Mouse (Mus musculus) left cerebral cortex, postnatal 4 days (tissue): ENCODE results near the gene Slc39a7. TPM values are rescaled to one million over a fixed set of nuclear protein-coding genes. Genes with fewer than 3 reads are reported as not detected.
A peak's percentile ranks its signal among the peaks of the same experiment; 100 is the strongest.

ENCODE experiments used
- DNase-seq: peaks from one replicate; pipeline ENCODE4 v3.0.0-alpha.2; 2022
- intact Hi-C: fragments of 180-260 bp; cut with DNase I; formaldehyde crosslinking; loops from one replicate; pipeline ENCODE4 v1.15.1; 2025
- total RNA-seq, 2 experiments: library from RNA; stranded (reverse); gene quantifications; 2 replicates each; pipeline ENCODE4 v1.2.3; 2021

Gene Slc39a7
- total RNA-seq, 2 experiments from 2014 or later, result 96.3 to 98.7 TPM

DNA sequence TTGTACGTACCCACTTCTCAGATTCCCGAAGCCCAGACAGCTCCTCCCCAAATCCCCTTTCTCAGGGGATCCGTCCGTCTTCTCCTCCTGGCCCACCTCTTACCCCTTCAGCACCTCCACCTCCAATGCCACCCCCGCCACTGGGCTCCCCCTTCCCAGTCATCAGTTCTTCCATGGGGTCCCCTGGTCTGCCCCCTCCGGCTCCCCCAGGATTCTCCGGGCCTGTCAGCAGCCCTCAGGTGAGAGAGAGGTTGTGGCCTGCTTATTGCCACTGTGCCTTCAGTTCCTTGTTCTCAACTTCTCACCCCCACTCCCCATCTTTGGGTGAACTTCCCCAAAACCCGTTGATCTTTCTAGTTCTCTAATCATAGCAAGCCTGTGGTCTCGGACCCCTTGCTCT lies 1.3 kb upstream of the Slc39a7 start:
- peak; percentile 32 for DNase-seq
- intact Hi-C loops, result loop anchor here (5.0 kb wide), 1 partner anchor 564 kb away; the partner anchor contains the start of gene Ager

- intact Hi-C loops, result loop anchor here (5.0 kb wide), 1 partner anchor 565 kb away; the partner anchor contains the start of gene Ager
- DNase-seq, result no peak
Observed at GRCm38 (mm10) chr17:34032174-34032632, 721 bp upstream of the Slc39a7 start.

DNA sequence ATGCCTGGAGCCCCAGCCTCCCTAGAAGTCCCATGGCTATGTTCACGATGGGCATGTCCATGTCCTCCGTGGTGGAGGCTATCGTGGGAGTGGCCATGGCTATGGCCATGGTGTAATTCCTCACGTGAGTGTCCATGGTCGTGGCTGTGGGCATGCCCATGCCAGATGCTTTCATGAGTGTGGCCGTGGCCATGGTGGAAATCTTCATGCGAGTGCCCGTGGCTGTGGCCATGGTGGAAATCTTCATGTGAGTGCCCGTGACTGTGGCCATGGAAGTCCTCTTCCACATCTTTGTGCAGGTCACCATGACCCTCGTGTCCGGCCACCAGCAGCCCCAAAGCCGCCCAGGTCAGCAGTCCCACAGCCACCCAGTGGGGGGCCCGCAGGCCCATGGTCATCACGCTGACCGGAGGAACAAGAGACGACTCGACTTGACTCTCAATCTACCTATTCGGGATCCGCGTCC lies 588 bp downstream of the Slc39a7 start:
- no peak for DNase-seq
- intact Hi-C loops, result loop anchor here (5.0 kb wide), 1 partner anchor 566 kb away; the partner anchor contains the start of gene Ager

DNA sequence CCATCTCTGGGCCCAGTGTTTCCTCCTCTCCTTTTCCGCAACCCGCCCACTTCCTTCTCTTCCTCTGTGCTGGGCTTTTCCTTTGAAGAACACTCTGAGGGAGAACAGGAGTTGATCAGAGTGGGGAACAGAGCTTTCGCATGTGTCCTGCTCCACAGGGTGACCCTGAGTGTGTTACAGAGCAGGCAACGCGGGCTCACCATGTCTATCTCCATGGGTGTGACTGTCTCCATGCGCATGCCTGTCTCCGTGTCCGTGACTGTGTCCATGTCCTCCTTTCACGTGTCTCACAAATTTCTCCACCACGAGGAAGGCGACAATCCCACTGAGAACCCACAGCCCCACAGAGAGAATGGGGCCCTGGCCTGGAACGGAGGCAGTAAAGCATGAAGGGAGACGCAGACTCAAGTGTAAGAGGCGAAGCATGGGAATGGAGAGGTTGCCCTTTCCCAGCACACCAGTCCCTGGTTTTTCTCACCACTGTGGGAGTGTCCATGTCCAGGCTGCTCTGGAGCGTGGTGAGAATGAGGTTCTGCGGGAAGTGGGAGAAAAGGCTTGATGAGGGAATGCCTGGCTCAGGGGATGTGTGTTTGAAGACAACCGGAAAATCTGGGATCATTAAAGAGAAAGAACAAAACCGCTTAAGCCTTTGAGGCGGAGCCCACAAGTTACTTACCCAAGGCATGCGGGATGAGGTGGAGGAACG lies 1.4 kb downstream of the Slc39a7 start:
- intact Hi-C loops, result loop anchor here (5.0 kb wide), 1 partner anchor 567 kb away; the partner anchor contains the start of gene Ager
- DNase-seq, result no peak

DNA sequence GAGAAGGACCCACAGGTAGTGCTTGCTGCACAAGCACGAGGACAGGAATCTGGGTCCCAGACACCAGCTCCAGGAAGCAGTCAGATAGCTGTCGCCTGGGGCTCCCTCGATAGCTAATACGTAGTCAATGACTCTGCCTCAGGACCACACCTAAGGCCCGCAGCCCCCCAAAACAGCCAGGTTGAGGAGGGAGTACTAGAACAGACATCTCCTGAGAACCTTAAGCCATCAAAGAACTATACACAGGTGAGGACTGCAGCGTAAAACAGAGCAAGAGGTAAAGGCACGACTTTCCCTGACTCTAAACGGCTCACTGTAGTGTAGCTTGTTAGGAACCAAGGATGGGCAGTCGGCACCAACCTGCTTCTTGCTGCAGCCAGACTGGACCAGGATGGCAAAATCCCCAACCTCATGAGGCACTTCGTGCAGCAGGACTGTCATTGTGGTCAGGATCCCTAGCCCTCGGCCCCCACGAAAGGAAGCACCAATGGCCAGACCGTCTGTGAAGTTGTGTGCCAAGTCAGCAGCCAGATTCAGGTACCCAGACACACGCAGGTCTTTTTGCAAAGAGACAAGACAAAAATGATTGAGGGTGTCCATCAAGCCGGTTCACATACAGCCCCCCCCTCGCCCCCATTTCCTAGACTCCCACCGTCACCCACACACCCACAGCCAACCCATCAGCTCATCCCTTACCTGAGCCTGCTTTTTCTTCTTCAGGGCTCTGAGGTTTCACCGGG lies 2.2 kb downstream of the Slc39a7 start:
- no peak for DNase-seq

DNA sequence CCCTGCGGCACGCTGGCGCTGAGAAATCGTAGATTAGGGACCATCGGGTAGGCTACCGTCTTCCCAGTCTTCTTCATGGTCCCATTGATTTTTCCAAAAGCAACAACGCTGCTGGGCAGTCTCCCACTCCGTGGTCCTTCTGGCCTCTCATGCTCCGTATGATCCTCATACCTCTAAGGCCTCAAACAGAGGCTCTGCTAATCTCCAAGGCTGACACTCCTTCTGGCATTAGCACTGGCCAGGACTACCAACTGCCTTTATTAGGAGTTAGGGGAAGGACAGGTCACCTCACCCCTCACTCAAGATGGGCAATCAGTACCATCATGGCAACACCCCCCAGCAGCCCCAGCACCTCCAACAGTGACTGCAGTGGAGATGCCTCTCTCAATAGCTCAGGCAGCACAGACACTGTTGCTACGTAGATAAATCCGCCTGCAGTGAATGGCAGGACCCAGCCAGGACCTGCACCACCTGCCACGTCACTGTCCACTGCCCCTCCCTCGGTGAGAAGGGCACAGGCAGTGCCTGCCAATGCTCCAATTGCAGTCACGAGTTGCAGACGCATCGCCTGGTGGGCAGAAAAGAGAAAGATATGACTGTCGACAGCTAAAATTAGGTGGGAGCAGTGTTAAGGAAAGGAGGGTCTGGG lies 2.9 kb downstream of the Slc39a7 start:
- intact Hi-C loops, result no loop called here
- no peak for DNase-seq

More for the DNA sequence above, 2.2 kb downstream of the Slc39a7 start:
- intact Hi-C loops, result no loop called here

DNA sequence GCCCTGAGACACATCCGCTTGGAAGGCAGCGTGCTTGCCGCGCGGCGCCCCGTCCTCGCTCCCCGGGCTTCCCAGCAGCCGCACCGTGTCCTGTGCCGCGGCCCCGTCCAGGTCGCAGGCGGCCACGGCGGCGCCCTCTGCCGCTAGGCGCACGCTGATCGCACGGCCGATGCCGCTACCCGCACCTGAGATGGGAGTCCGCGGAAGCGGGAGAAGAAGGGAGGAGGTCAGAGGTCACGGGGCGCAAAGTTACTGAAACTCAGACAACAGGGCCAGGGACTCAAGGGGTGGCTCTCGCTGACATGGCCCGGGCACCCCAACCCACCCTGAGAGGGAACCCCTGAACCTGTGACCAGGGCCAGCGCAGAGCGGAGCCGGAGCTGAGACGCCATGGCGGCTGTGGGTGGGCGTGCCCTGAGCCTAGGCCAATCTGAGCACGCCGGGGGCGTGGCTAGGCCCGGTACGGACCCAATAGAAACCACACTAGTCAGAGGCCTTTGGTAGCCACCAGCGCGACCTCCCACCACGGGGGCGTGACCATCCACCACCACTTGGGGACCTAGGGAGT lies 3.7 kb downstream of the Slc39a7 start, which contains the start of gene H2-Ke6:
H2-Ke6 (minus strand) TSS at position 405 of the 568 bp plus-strand sequence.
- intact Hi-C loops, result no loop called here
- peak; percentile 95 for DNase-seq

DNA sequence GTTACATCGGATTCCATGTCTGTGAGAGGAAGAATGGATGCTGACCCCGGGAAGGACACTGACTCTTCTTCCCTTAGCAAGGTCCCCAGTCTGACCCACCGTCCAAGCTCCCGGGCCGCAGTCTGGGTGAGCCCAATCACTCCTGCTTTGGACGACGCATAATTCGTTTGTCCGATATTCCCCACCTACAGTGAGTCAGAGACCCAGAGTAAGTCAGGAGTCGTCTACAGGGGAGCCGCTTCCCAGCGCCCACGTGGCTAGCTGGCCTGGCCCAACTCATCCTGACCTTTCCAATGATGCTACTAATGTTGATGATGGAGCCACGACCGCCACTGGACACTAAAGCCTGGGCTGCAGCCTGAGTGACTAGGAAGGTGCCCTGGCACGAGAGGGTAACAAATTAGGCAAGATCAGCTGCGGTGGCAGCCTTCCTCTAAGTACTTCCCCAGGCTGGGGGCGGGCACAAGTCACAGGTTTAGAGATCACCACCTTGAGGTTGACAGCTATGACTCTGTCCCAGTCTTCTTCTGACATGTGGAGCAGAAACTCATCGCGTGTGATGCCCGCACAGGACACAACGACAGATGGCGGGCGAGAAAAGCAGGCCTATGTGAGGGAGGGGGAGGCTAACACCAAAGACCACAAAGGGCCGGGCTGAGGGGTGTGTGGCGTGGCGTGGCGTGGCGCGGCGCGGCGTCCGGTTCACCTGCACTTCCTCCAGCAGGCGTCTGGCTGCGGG lies 4.4 kb downstream of the Slc39a7 start:
- peak; percentile 51 for DNase-seq
- intact Hi-C loops, result no loop called here

DNA sequence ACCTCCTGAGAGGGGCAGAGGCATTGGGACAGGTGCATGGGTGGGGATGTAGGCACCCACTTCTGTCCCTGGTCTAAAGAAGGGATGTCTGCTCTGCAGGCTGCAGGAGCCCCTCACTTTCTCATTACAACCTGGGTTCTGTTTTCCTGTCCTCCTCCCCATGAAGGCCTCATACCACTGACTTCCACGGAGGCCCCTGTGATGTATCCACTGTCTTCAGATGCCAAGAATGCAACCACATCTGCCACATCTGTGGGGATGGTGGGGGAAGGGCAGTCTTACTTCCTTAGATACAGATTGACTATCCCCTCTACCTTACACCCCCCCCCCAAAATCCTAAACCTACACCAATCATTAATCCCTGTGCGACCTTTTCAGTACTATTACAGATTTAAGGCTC lies 5.3 kb downstream of the Slc39a7 start:
- no peak for DNase-seq
- intact Hi-C loops, result no loop called here

GRCm38 (mm10) chr17:34025756-34026151 lies 5.7 kb downstream of the Slc39a7 start:
- peak; percentile 73 for DNase-seq
- intact Hi-C loops, result no loop called here

DNA sequence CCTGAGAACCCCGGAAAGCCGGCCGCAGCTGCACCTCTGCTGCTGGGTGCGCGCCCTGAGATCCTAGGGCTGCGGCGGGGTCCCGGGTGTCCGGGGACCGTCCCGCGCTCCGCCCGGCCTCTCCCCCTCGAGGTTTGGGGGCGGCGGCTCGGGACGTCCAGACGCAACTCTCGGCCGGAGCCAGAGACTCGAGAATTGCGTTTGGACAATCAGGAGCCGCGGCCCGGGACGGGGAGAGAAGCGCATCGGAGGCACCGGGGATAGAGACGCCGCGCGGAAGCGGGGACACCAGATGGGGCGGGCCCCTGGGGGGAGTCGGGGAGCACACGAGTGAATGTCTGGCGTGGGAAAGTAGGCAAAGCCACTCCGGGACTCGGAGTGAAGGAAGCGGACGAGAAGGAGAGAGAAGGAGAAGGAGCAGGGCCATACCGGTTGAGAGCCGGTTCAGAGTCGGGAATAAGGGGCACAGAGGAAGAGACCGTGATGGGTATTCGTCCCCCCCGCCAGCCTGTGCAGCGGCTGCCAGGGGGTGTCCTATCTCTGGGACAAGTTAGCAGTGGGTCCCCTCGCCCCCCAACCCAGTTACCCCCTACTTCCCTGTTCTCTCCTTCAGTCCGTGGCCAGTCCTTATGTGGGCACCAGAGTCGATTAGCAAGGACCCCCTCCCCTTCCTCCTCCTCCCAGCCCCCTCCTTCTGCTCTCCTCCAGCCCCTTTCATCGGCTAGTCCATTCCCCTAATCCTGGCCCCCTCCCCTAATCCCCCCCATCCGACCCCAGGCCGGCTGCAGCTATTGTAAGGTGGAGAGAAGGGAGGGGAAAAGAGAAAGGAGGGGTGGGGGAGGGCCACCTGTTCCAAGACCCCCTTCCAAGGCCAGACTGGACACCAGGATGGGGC lies 6.4 kb downstream of the Slc39a7 start:
- intact Hi-C loops, result loop anchor here (5.0 kb wide), 1 partner anchor 68 kb away; the partner anchor contains the start of genes Rps18 and Vps52
- DNase-seq, result no peak

GRCm38 (mm10) chr17:34024317-34024821 lies 7.1 kb downstream of the Slc39a7 start, which contains the start of gene Ring1:
Ring1 (minus strand) TSS chr17:34024680.
- intact Hi-C loops, result loop anchor here (5.0 kb wide), 1 partner anchor 67 kb away; the partner anchor contains the start of genes Rps18 and Vps52
- peak; percentile 92 for DNase-seq

DNA sequence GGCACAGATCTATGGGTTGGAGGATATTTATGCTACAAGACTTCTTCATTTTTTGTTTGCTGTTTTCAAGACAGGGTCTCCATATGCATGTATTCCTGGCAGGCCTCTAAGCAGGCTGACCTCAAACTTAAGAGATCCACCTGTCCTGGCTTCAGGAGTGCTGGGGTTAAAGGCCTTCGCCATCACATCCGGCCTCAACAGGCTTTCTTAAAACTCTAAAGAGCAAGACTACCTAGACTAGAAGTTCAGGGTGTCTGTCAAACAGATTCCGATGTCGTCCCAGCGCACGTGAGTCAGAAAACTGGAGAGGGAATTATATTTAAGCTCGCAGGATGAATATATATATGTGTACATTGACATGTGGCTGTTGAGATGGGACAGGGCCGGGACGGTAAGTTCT lies 7.8 kb downstream of the Slc39a7 start:
- DNase-seq, result no peak
- intact Hi-C loops, result loop anchor here (5.0 kb wide), 1 partner anchor 66 kb away; the partner anchor contains the start of genes Rps18 and Vps52

GRCm38 (mm10) chr17:34022987-34023386 lies 8.5 kb downstream of the Slc39a7 start:
- DNase-seq, result no peak
- intact Hi-C loops, result loop anchor here (5.0 kb wide), 1 partner anchor 66 kb away; the partner anchor contains the start of genes Rps18 and Vps52

GRCm38 (mm10) chr17:34022414-34022783 lies 9.1 kb downstream of the Slc39a7 start:
- intact Hi-C loops, result loop anchor here (5.0 kb wide), 1 partner anchor 65 kb away; the partner anchor contains the start of genes Rps18 and Vps52
- no peak for DNase-seq

GRCm38 (mm10) chr17:34021539-34022413 lies 9.7 kb downstream of the Slc39a7 start:
- intact Hi-C loops, result loop anchor here (5.0 kb wide), 1 partner anchor 64 kb away; the partner anchor contains the start of genes Rps18 and Vps52

DNA sequence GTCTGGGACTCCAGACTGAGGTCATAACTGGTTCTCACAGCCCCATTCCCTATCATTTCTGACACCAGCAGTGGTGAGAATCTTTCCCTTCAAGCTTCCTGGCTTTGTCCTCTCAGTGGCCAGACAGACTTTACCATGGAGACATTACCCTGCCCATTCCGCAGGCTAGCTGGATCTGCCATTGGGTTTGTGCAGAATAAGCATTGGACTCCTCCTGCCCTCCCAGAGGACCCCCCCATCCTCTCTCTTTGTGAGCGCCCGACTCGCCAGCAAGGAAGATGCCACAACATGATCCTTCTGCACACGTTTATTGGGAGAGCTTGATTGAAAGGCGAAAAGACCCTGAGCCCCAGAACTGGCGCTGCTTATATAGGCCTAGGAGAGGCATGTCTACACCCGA lies 18.0 kb downstream of the Slc39a7 start:
- DNase-seq, result no peak
- intact Hi-C loops, result no loop called here

More at GRCm38 (mm10) chr17:34021539-34022413, 9.7 kb downstream of the Slc39a7 start:
- no peak for DNase-seq
